Mouse (Mus musculus): Measurements from ENCODE around the gene BC052040. TPM values are rescaled to one million over a fixed set of nuclear protein-coding genes. Genes with fewer than 3 reads are reported as not detected.

The BC052040 gene
- polyA plus RNA-seq, 1 experiment from 2014 or later, result 24.6 TPM

DNA sequence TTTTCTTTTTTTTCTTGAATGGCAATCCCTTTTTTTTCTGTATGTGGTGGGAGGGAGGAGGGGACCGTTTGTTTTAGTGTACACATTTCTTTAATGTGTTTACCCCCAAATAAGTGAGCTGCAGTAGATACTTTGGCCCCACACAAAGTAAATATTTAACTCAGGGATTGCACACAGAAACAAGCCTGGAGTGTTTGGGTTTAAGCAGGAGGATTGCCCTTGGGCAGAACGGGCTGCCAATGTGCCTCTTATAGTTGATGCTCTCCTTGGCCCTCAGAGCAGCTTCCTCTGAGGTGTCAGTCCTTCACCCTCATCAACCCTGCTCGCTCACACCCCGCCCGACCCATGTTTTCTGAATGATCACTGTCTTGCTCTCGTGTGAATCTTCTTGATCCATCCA, 177.0 kb downstream of the BC052040 start:
- Histone ChIP-seq H3K4me1 (peaks cover 9% of the 10 kb centered on the region), H3K27me3 (ENCODE audit: poor library complexity, severe bottlenecking) (peaks cover 4% of the 10 kb centered on the region; the same call in 1 of the 2 replicates), H3K4me3 (no peak overlapping the region), H3K27ac (no peak overlapping the region), H3K9me3 (no peaks in the 10 kb centered on the region), H3K36me3 (replicated peaks) (no peaks in the 10 kb centered on the region)
- WGBS, result 83% methylated on average over 6 of the region's 6 CpGs
- DNase-seq (ENCODE audit: extremely low spot score, low spot score), result no peak

DNA sequence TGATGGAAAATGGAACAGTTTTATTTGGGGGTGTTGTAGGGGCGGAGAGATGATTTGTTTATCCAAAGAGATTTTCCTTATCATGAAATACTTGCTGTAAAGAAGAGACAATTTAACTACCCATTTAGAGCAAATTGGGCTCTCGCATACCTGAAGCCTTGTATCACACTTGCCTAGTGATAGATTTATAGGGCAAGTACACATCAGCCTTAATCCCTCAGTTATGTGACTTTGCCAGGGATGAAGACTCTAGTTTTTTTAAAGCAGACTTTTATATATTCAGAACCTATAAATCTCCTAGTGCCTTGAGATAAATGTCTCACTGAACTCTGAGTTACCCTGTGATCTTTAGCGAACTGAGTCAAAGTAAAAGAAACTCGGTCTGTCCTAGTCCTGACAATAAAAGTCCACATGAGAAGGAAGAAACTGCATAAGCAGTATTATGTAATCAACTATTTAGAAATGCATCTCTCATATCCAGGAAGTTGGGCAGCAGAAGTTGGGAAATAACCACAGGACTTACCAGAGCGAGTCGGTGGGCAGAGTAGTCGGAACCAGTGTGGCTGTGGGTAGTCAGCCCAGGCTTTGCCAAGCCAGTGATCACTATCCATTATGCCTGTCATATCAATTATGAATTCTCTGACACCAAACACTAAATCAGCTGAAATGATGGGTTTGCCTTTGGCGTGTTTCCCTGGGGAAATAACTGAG, 183.2 kb downstream of the BC052040 start:
- 92% methylated on average over 8 of the region's 8 CpGs for WGBS
- no peak overlapping the region for H3K4me3 ChIP-seq
- H3K4me1 ChIP-seq, result no peaks in the 10 kb centered on the region
- no peak for DNase-seq (ENCODE audit: extremely low spot score, low spot score)
- H3K27me3 ChIP-seq (ENCODE audit: poor library complexity, severe bottlenecking), result no peaks in the 10 kb centered on the region
- no peak overlapping the region for H3K27ac ChIP-seq
- H3K9me3 ChIP-seq, result no peaks in the 10 kb centered on the region
- no peaks in the 10 kb centered on the region for H3K36me3 ChIP-seq (replicated peaks)

DNA sequence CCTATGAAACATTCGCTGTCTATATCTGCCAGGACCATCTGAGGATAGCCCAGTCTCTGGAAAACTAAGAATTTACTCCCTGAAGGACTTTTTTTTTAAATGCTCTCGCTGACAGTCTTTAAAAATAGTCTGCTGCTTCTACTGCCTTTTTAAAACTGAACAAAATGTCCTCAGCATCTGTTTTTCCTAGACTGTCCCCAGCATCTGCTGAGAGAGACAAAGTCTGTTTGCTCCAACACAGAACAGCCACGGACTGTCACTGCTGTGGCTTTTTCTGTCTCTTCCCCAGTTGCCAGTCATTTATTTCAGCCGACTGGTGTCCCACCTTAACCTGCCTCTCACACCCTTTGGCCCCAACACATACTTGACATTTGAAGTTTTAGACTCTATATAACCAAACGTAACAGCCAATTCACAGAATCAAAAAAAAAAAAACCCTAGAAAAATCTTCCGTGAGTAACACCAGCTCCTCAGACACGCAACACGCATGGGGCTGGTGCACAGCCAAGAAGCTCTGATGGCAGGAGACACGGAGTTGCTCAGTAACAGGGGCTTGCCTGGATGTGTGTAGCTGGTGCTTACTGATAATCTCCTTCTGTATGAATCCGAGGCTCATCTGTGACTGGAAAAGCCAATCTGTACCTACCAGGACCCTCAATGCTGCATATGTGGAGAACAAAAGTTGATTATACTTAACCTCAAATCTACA, 188.2 kb downstream of the BC052040 start:
- H3K27ac ChIP-seq, result no peak overlapping the region
- H3K36me3 ChIP-seq (replicated peaks), result no peaks in the 10 kb centered on the region
- WGBS, result 93% methylated on average over 10 of the region's 10 CpGs
- no peaks in the 10 kb centered on the region for H3K4me1 ChIP-seq
- no peak overlapping the region for H3K4me3 ChIP-seq
- H3K9me3 ChIP-seq, result no peaks in the 10 kb centered on the region
- no peak for DNase-seq (ENCODE audit: extremely low spot score, low spot score)
- H3K27me3 ChIP-seq (ENCODE audit: poor library complexity, severe bottlenecking), result no peaks in the 10 kb centered on the region

DNA sequence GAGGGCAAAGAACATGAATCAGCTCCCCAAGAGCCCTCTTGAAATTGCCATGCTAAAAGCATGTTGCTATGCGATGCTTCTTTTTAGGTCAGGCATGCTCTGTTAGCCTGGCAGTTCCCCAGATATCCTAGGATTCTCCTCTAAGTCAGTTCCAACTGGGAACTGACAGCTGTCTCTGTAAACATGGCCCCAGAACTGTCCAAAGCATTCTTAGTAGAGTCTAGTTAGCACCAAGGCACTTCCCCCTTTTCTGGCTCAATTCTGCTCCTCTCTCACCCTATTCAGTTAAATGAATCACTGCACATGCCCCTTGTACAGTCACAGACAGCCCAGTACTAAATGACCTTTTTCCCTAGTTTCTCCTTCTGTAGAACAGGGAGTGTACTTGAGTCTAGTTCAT, 191.2 kb downstream of the BC052040 start:
- no peak for DNase-seq (ENCODE audit: extremely low spot score, low spot score)
- Histone ChIP-seq H3K27ac (no peak overlapping the region), H3K4me3 (no peak overlapping the region), H3K27me3 (ENCODE audit: poor library complexity, severe bottlenecking) (no peaks in the 10 kb centered on the region), H3K4me1 (no peaks in the 10 kb centered on the region), H3K36me3 (replicated peaks) (peaks cover 4% of the 10 kb centered on the region; the same call in 1 of the 2 replicates), H3K9me3 (no peaks in the 10 kb centered on the region)
- 100% methylated on average over 1 of the region's 1 CpGs for WGBS

DNA sequence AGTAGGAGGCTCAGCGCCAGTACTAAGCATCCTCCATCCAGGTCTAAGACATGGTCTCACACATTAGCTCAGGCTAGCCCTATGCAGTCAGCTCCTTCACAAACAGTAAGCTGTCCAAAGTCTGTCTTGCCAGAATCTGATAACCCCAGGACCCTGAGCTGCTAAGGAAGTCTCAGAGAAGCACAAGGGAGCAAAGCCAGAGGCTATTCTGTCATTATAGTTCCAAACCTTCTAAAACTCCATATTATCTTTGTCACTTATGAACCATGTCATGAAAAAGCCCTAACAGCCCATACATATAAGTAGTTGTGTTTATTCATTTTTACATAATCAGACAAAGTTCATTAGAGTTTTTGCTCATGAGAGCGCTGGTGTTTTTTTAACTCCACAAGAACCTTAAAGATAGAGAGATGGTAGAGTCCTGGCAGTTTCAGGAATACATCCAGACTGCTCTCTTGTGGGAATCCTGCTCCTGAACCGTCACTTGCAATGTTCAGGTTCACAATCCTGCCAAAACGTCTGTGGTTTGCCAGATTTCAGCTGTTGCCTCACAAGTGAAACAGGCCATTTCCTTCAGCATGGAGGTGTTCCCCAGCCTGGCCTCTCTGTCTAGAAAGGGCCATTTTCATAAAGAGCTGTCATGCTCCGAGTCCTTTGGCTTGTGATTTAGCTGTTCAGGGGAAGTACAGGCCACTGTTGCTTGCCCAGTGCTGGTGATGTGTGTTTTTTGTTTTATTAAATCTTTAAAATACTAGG, 192.8 kb downstream of the BC052040 start:
- Histone ChIP-seq H3K4me1 (no peaks in the 10 kb centered on the region), H3K4me3 (no peak overlapping the region), H3K27me3 (ENCODE audit: poor library complexity, severe bottlenecking) (no peaks in the 10 kb centered on the region), H3K9me3 (no peaks in the 10 kb centered on the region), H3K27ac (no peak overlapping the region), H3K36me3 (replicated peaks) (peaks cover 4% of the 10 kb centered on the region; the same call in 1 of the 2 replicates)
- DNase-seq (ENCODE audit: extremely low spot score, low spot score), result no peak
- 93% methylated on average over 5 of the region's 5 CpGs for WGBS

DNA sequence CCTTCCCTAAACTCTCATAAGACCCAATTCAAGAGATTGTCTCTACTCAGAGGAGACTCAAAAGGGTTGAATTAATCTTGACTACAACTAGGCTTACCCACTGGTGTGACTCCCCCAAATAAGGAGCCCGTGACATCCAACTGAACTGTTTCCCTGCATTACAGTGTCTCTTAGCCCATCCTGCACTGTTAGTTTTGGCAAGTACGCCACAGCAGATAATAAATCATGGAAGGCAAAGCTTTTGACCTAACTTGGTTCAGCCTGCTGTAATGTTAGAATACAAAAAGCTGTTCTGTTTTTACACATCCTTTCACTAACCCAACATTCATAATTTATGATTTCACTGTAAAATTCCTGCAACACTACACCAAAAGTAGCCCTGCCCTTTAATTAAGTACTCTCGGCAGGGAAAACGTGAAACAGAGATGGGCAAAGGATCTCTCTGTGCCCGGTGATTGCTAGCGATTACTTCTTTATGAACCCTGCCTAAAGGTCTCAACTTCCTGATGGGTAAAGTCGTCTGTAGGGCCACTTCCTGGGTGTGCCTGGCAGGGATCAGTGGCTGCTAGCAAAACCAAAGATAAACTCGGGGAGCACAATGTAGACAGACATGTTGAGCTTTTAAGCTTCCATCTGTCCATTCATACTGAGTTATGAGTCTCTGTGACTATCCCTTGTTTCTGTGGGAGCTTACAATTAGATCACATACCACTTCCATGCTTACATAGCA, 194.1 kb downstream of the BC052040 start:
- 82% methylated on average over 8 of the region's 8 CpGs for WGBS
- Histone ChIP-seq H3K36me3 (replicated peaks) (peaks cover 4% of the 10 kb centered on the region; the same call in 1 of the 2 replicates), H3K27me3 (ENCODE audit: poor library complexity, severe bottlenecking) (no peaks in the 10 kb centered on the region), H3K27ac (no peak overlapping the region), H3K4me3 (no peak overlapping the region), H3K9me3 (no peaks in the 10 kb centered on the region), H3K4me1 (no peaks in the 10 kb centered on the region)
- no peak for DNase-seq (ENCODE audit: extremely low spot score, low spot score)

DNA sequence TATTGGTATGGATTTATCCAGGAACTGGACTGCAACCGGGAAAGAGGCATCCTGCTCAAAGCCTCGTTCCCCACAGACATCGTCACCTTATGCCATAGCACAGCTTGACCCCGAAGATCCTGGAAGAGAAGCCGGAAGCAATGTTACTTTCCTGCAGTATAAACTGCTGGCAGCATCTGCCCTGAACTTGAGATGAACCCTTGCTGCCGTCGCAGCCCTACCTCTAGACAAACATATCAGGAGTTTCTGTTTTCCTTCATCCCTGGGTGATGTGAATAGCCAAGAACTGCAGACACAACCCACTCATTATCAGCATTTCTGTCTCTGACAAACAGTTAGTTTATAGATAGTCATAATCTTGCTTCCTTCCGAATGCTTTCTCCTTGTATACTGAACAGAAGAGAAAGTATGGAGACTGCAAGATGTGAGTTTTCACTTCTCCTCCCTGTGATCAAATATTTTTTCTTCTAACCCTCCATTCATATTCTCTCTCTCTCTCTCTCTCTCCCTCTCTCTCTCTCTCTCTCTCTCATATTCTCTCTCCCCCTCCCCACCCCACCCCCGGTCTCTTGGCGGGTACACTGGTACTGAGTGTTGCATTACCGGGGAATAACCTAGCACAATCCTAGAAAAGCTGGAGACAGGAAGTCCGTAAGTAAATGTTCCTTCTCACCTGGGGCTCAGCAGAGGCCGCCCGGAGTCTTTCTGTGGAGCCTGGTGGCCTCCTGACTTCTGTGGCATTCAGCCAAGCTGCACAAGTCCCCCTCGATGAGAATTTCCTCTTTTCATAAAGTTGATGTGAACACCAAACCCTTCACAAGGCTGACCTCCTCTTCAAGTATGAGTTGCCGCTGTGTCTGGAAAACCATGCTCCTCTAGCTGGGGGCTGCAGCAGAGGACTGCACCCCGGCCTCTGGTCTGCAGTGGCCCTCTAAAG, 195.7 kb downstream of the BC052040 start:
- no peak overlapping the region for H3K4me3 ChIP-seq
- H3K27ac ChIP-seq, result no peak overlapping the region
- no peaks in the 10 kb centered on the region for H3K9me3 ChIP-seq
- H3K36me3 ChIP-seq (replicated peaks), result peaks cover 4% of the 10 kb centered on the region; the same call in 1 of the 2 replicates
- 88% methylated on average over 17 of the region's 17 CpGs for WGBS
- H3K4me1 ChIP-seq, result no peaks in the 10 kb centered on the region
- no peaks in the 10 kb centered on the region for H3K27me3 ChIP-seq (ENCODE audit: poor library complexity, severe bottlenecking)
- DNase-seq (ENCODE audit: extremely low spot score, low spot score), result no peak

DNA sequence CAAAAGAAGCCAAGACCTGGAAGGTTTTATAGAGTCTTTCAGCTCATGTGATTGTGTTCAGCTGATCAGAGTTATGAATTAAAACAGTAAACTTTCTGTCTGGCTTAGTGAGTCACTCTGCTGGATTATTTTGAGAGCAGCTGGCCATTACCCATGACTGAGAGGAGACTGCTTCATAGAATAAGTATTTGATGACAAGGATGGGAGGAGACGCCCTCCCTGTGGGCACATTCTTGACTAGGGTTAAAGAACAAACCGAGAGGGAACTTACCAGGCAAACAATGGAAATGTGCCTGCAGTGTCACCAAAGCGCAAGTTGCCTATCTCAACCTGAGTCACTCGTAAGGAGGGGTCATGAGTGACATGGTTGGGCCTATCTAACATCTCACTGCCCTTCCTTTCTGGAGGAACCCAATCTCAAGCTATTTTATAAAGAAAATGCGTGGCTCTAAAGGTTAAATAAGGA, 199.1 kb downstream of the BC052040 start:
- no peak for DNase-seq (ENCODE audit: extremely low spot score, low spot score)
- no peak overlapping the region for H3K4me3 ChIP-seq
- H3K9me3 ChIP-seq, result no peaks in the 10 kb centered on the region
- WGBS, result 91% methylated on average over 5 of the region's 5 CpGs
- H3K27me3 ChIP-seq (ENCODE audit: poor library complexity, severe bottlenecking), result no peaks in the 10 kb centered on the region
- no peaks in the 10 kb centered on the region for H3K4me1 ChIP-seq
- no peak overlapping the region for H3K27ac ChIP-seq
- peaks cover 4% of the 10 kb centered on the region; the same call in 1 of the 2 replicates for H3K36me3 ChIP-seq (replicated peaks)

DNA sequence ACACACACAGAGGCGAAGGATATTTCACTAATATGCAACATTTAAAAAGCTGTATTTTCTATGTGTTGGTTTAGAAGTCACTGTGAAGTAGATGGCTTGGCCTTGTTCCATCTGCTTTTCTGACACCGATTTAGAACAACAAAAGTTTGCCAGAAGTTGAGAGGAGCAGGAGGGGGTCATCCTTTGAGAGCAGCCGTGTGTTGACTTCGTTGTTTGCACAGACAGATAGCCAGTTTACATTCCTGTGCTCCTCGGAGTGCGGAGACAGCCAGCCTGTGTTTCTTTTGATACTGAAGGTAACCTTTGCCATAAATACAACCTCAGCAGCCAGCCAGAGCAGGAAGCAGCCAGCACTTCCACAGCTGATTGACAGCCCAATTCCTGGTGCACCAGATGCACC, 204.2 kb downstream of the BC052040 start:
- WGBS, result 50% methylated on average over 6 of the region's 6 CpGs
- no peak overlapping the region for H3K27ac ChIP-seq
- DNase-seq (ENCODE audit: extremely low spot score, low spot score), result no peak
- H3K27me3 ChIP-seq (ENCODE audit: poor library complexity, severe bottlenecking), result no peaks in the 10 kb centered on the region; the same call in 1 of the 2 replicates
- no peaks in the 10 kb centered on the region for H3K36me3 ChIP-seq (replicated peaks)
- H3K4me1 ChIP-seq, result no peaks in the 10 kb centered on the region; the same call in 1 of the 2 replicates
- no peak overlapping the region for H3K4me3 ChIP-seq
- no peaks in the 10 kb centered on the region for H3K9me3 ChIP-seq

DNA sequence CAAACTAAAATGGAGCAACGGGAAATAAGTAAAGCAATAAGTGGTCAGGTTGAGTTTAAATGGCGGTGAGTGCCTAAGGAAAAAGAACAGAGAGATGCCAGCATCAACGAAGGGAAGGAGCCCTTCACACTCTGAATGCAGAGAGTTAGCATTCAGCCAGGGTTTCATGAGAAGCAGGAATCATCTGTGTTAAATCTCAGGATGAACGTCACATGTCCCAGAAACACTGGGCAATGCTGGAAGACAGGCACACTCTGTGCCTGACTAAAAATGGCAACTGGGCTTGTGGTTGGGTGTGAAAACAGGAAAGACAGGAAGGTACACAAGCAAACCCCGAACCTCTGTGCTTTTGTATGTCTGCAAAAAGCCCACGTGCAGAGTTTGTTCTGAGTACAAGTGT, 217.3 kb downstream of the BC052040 start:
- H3K27me3 ChIP-seq (ENCODE audit: poor library complexity, severe bottlenecking), result no peaks in the 10 kb centered on the region
- 88% methylated on average over 6 of the region's 6 CpGs for WGBS
- no peaks in the 10 kb centered on the region for H3K9me3 ChIP-seq
- no peaks in the 10 kb centered on the region for H3K4me1 ChIP-seq
- no peak for DNase-seq (ENCODE audit: extremely low spot score, low spot score)
- H3K27ac ChIP-seq, result no peak overlapping the region
- H3K36me3 ChIP-seq (replicated peaks), result no peaks in the 10 kb centered on the region
- H3K4me3 ChIP-seq, result no peak overlapping the region

DNA sequence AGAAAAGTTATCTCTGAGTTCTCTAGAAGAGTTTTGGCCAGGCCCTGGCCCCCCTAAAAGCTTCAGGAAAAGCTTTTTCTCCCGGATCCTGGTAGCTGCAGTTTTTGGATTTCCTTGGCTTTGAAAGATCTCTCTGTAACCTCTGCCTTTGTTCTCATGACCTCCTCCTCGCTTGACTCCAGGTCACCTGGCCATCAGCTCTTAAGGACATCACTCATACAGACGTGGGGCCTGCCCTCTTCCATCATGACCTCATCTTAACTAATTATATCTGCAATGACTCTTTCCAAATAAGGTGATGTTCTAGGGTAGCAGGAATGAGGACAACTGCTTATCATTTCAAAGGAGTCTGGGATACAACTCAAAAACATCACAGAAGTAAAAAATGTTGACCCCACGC, 226.9 kb downstream of the BC052040 start:
- 73% methylated on average over 4 of the region's 4 CpGs for WGBS
- DNase-seq (ENCODE audit: extremely low spot score, low spot score), result no peak
- peaks cover 10% of the 10 kb centered on the region for H3K4me1 ChIP-seq
- no peak overlapping the region for H3K4me3 ChIP-seq
- H3K27me3 ChIP-seq (ENCODE audit: poor library complexity, severe bottlenecking), result no peaks in the 10 kb centered on the region
- H3K27ac ChIP-seq, result no peak overlapping the region
- no peaks in the 10 kb centered on the region for H3K36me3 ChIP-seq (replicated peaks)
- H3K9me3 ChIP-seq, result no peaks in the 10 kb centered on the region

Data from forebrain, embryonic 10.5 days (tissue).